Mouse (Mus musculus) midbrain, embryonic 13.5 days (tissue): ENCODE measurements around the gene Mafb. TPM values are rescaled to one million over a fixed set of nuclear protein-coding genes. Genes with fewer than 3 reads are reported as not detected.

Source experiments
- ATAC-seq: fragments of 200-750 bp; cut with Nextera tagmentation; 2 replicates; pipeline ENCODE4 v1.8.0; 2017; ENCODE audit warnings: mild to moderate bottlenecking, moderate TSS enrichment, moderate library complexity
- H3K27ac ChIP-seq: fragments of 300-500 bp; sonication (generic); 2 replicates; pipeline ENCODE4 v1.5.1; 2015; ENCODE audit warnings: inconsistent platforms, mild to moderate bottlenecking, moderate library complexity
- H3K27me3 ChIP-seq: fragments of 300-500 bp; sonication (generic); 2 replicates; pipeline ENCODE4 v1.6.1; 2015; ENCODE audit warnings: mild to moderate bottlenecking, inconsistent platforms
- H3K36me3 ChIP-seq: fragments of 300-500 bp; sonication (generic); 2 replicates; pipeline ENCODE4 v1.6.1; 2015; ENCODE audit warnings: mild to moderate bottlenecking, inconsistent platforms
- H3K4me1 ChIP-seq: fragments of 300-500 bp; sonication (generic); replicated peaks from 2 replicates; pipeline ENCODE4 v1.6.1; 2015; ENCODE audit warnings: inconsistent platforms
- H3K4me2 ChIP-seq: fragments of 300-500 bp; sonication (generic); replicated peaks from 2 replicates; pipeline ENCODE4 v1.6.1; 2015; ENCODE audit warnings: moderate library complexity, mild to moderate bottlenecking, inconsistent platforms
- H3K4me3 ChIP-seq: fragments of 300-500 bp; sonication (generic); replicated peaks from 2 replicates; pipeline ENCODE4 v1.5.1; 2015; ENCODE audit warnings: mild to moderate bottlenecking, inconsistent platforms
- H3K9ac ChIP-seq: fragments of 300-500 bp; sonication (generic); replicated peaks from 2 replicates; pipeline ENCODE4 v1.6.1; 2015; ENCODE audit warnings: mild to moderate bottlenecking, inconsistent platforms
- H3K9me3 ChIP-seq: fragments of 300-500 bp; sonication (generic); 2 replicates; pipeline ENCODE4 v1.6.1; 2016; ENCODE audit warnings: mild to moderate bottlenecking, inconsistent platforms
- WGBS: fragments of 180-500 bp; shearing (Covaris S2); methylation state at CpG from one replicate; pipeline ENCODE4 v1.1.7; 2015; 5-methylcytosine and 5-hydroxymethylcytosine counted together
- polyA plus RNA-seq: library from polyadenylated mRNA; unstranded; fragments of >200 nt; fragmentation: Nextera tagmentation; extraction: Ambion mirVana; gene quantifications from 2 replicates; pipeline ENCODE4 v1.2.1, GENCODE M21; 2015

Gene Mafb
- polyA plus RNA-seq, 1 experiment from 2014 or later: 5.9 TPM

DNA sequence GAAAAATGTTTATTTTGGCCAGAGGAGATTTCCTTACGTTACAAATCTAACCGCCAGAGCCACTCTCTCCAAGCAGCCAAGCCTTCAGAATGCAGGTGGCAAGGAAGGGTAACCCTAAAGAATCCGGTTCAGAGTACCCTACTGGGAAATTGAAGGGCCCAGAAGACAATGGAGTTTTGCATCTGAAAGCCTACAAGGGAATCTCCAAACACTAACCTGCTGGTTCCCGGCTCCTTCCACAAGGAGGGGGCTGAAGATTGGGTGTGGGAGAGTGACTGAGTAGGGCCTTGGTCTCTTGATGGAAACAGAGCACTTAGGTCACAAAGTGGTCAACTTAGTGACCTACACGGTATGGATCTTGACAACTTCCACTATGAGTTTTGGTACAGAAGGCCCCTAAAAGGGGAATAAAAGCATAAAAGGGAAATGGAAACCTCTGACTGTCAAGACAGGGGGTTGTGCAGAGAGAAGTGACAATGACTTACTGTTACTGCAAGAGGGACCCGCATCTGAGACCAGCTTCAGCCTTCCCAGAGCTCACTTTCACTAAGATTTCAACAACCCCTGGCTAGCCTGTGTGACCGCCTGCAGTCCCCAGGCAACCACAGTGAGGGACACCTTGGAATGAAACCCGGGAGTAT is 6.5 kb downstream of the Mafb start:
- 5% methylated on average over 8 of the region's 8 CpGs for WGBS
- Histone ChIP-seq H3K9me3 (no peaks in the 10 kb centered on the region), H3K4me2 (no peak overlapping the region), H3K4me3 (no peak overlapping the region), H3K27ac (no peak overlapping the region), H3K4me1 (peaks cover 56% of the 10 kb centered on the region), H3K36me3 (no peaks in the 10 kb centered on the region), H3K27me3 (peaks cover 69% of the 10 kb centered on the region), H3K9ac (no peak overlapping the region)
- ATAC-seq: no peak

DNA sequence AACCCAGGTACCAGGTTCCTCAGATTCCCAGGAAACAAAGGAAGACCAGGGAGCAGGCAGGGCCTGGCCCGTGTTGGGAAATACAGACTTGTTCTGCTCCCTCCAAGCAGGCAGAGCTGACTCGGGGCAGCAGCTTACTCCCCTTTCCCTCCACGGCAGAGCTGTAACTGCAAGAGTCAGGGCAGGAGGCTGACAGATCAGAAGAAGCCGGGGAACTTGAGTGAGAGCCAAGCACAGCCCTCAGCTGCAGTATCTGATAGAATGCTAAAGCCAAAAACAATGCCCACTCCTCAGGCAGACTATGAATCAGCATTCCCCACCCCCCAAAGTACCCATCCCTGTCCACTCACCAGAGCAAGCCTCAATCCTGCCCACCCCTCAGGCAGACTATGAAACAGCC is 8.0 kb downstream of the Mafb start:
- Histone ChIP-seq H3K4me2 (no peak overlapping the region), H3K4me1 (peaks cover 41% of the 10 kb centered on the region), H3K36me3 (no peaks in the 10 kb centered on the region), H3K27me3 (peaks cover 62% of the 10 kb centered on the region), H3K27ac (no peak overlapping the region), H3K9ac (no peak overlapping the region), H3K4me3 (no peak overlapping the region), H3K9me3 (no peaks in the 10 kb centered on the region)
- ATAC-seq: peak; percentile 51; the same call in 1 of the 2 replicates
- 0% methylated on average over 4 of the region's 4 CpGs for WGBS

DNA sequence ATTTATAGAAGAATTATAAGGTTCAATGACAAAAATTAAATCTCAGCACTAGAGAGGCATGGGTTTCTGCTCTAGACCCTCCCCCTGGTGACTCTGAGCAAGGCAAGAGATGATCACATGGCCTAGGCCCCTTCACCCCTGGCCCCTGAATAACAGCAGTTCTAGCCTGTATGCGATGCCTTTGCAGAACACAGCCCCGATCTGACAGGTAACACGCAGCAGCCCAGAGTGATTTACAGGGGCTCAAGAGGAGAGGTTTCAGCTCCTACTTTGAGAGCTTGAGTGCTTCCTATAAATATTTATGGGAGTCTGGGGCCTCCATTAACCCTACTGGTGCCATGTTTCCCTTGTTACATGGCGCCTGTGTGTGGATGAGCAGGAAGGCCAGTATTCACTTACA is 9.4 kb downstream of the Mafb start:
- 38% methylated on average over 4 of the region's 4 CpGs for WGBS
- H3K36me3 ChIP-seq: no peaks in the 10 kb centered on the region
- H3K27me3 ChIP-seq: peaks cover 49% of the 10 kb centered on the region
- no peaks in the 10 kb centered on the region for H3K9me3 ChIP-seq
- peak; percentile 61 for ATAC-seq
- H3K9ac ChIP-seq: no peak overlapping the region
- no peak overlapping the region for H3K4me3 ChIP-seq
- H3K4me2 ChIP-seq: no peak overlapping the region
- no peak overlapping the region for H3K27ac ChIP-seq
- peaks cover 40% of the 10 kb centered on the region for H3K4me1 ChIP-seq

DNA sequence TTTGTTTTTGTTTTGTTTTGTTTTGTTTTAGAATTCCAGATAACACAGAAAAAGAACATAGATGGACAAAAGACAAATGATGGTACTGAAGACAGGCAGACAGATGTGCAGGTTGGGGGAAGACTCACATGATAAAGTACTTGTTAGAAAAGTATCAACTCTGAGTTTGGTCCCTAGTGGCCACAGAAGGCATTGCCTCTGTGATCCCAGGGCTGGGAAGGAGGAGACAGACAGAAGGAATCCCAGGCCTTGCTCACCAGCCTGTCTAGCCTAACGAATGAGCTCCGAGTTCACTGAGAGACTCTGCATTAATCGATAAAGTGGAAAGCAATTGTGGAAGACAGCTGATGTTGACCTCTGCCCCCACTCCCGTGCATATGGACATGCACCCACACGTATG is 10.7 kb downstream of the Mafb start:
- ATAC-seq: no peak
- no peak overlapping the region for H3K27ac ChIP-seq
- no peaks in the 10 kb centered on the region for H3K36me3 ChIP-seq
- H3K4me3 ChIP-seq: no peak overlapping the region
- H3K9ac ChIP-seq: no peak overlapping the region
- 53% methylated on average over 5 of the region's 5 CpGs for WGBS
- no peaks in the 10 kb centered on the region for H3K9me3 ChIP-seq
- H3K4me2 ChIP-seq: no peak overlapping the region
- peaks cover 37% of the 10 kb centered on the region for H3K4me1 ChIP-seq
- peaks cover 36% of the 10 kb centered on the region for H3K27me3 ChIP-seq

DNA sequence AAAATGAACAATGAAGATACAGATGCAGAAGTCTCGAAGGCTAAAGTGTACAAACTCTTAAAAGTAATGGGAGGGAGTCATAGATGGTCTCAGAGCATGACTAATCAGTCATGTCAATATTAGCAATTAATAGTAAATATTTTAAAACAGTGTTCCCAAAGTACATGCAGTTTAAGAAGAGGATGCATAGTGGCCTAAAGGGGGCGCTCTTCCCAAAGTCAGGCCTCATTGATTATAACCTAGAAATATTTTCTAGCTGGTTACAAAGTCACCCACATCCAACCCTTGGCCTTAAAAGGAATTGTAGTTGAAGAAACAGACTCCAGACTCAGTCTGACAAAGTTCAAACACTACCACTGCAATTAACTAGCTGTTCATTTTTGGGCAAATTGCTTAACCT is 12.5 kb downstream of the Mafb start:
- no peak for ATAC-seq
- 59% methylated on average over 2 of the region's 2 CpGs for WGBS
- Histone ChIP-seq H3K4me3 (no peak overlapping the region), H3K9me3 (no peaks in the 10 kb centered on the region), H3K27me3 (peaks cover 18% of the 10 kb centered on the region), H3K4me1 (peaks cover 20% of the 10 kb centered on the region), H3K36me3 (no peaks in the 10 kb centered on the region), H3K4me2 (no peak overlapping the region), H3K27ac (no peak overlapping the region), H3K9ac (no peak overlapping the region)

DNA sequence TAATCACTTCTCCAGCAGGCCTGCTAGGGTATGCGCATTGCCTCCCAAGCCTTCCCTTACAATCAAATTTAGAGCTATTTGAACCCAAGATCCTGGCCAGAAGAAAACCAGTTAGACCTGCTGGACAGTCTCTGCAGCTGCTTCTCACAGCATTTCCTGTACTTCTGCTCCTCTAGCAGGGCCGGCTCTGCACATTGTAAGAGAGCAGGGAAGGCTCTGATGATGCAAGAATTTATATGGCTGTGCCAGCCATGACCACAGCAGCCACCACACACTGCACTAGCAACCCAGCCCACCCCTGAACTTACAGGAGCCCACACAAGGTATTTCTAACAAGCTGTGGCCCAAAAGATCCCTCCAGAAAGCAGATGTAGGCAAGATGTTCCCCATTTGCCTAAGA is 13.3 kb downstream of the Mafb start:
- Histone ChIP-seq H3K4me1 (peaks cover 13% of the 10 kb centered on the region), H3K27me3 (peaks cover 10% of the 10 kb centered on the region), H3K4me3 (no peak overlapping the region), H3K4me2 (no peak overlapping the region), H3K9ac (no peak overlapping the region), H3K36me3 (no peaks in the 10 kb centered on the region), H3K27ac (no peak overlapping the region), H3K9me3 (no peaks in the 10 kb centered on the region)
- no peak for ATAC-seq
- 82% methylated on average over 2 of the region's 2 CpGs for WGBS

DNA sequence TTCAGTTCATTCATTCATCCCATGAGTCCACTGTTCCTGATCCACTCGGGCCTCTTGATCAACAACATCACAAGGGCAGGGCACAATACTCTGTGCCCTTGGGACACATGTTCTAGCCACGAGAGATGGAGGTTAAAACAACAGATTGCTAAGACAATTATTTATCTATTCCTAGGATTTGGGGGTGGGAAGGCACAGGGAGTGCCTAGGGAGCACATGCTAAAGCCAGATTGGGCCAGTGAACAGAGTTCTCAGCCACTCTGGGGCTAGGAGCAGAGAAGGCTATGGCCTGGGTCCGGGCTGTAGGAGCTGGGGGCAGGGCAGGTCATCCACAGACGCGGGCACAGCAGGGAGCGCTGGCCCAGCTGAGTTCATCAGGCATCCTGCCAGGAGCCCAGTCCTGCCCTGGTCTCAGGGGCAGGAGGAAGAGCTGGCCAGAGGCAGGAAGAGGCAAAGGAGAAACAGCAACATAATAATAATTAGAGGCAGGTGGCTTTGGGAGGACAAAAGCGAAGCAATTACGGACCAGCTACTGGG is 15.8 kb downstream of the Mafb start:
- H3K4me1 ChIP-seq: peaks cover 3% of the 10 kb centered on the region; the same call in 1 of the 2 replicates
- no peak overlapping the region for H3K4me3 ChIP-seq
- no peaks in the 10 kb centered on the region for H3K36me3 ChIP-seq
- no peak overlapping the region for H3K27ac ChIP-seq
- no peak for ATAC-seq
- WGBS: 27% methylated on average over 8 of the region's 8 CpGs
- no peak overlapping the region for H3K4me2 ChIP-seq
- no peaks in the 10 kb centered on the region for H3K27me3 ChIP-seq
- H3K9ac ChIP-seq: no peak overlapping the region
- H3K9me3 ChIP-seq: no peaks in the 10 kb centered on the region

DNA sequence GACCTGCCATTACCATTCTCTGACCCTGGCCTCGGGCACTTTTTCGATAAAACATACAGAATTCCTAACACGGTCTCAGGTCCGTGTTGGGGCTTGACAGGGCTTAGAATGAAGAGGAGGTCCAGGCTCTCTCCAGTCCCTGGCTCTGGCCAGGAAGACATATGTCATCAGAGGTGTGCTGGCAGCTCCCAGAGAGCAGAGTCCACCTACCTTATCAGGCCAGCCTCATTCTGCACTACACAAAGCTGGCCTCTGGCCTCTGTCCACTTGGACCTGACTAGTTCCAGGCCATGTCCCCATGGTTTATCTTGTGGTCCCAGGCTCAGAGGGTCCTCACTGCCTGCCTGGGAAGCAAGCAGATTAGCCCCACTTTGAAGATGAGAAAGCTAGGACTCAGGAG is 17.3 kb downstream of the Mafb start:
- Histone ChIP-seq H3K4me1 (peaks cover 3% of the 10 kb centered on the region; the same call in 1 of the 2 replicates), H3K4me3 (no peak overlapping the region), H3K4me2 (no peak overlapping the region), H3K36me3 (no peaks in the 10 kb centered on the region), H3K9ac (no peak overlapping the region), H3K9me3 (no peaks in the 10 kb centered on the region), H3K27ac (no peak overlapping the region), H3K27me3 (no peaks in the 10 kb centered on the region)
- WGBS: 88% methylated on average over 4 of the region's 4 CpGs
- no peak for ATAC-seq

DNA sequence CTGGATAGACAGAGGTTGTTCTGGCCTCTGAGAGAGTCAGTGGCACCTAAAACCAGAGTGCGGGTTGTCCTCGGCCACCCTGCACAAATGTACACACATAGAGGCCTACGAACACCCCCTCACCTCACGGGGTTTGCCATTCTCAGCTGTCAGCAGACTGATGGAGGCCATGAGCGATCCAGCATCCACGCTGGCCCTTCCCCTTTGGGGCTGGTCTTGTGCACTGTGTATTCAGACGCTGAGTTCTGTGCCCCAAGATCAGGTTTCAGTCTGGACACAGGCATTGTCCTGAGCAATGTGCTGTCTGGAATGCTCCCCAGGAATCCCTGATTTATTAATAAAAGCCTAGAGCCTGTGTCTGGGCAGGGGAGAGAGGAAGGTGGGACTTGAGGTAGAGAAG is 18.1 kb downstream of the Mafb start:
- H3K4me3 ChIP-seq: no peak overlapping the region
- peaks cover 3% of the 10 kb centered on the region; the same call in 1 of the 2 replicates for H3K4me1 ChIP-seq
- H3K4me2 ChIP-seq: no peak overlapping the region
- no peak overlapping the region for H3K27ac ChIP-seq
- no peaks in the 10 kb centered on the region for H3K36me3 ChIP-seq
- H3K27me3 ChIP-seq: no peaks in the 10 kb centered on the region
- no peak for ATAC-seq
- no peaks in the 10 kb centered on the region for H3K9me3 ChIP-seq
- 40% methylated on average over 7 of the region's 7 CpGs for WGBS
- H3K9ac ChIP-seq: no peak overlapping the region

DNA sequence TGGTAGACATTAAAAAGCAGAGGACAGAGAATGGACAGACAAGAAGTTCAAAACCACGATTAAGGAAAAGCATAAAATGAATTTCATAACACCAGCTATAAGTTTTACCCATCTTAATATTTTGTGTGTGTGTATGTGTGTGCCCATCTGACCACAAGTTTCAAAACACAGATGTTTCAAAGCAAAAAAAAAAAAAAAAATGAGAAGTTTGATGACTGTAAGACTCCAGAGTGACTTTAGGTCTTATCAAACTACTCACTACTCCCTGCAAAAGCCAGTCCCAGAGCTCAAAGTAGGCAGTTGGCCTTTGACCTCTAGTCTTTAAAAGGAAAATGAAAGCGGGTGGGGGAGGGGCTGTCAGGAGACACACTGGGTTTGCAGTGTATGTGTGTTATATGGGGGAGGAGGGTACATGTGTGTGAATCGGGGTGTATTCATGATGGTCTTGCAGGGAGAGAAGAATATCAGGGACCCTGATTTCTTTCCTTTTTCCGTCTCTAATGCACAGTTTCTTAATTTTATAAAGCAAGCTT is 18.7 kb downstream of the Mafb start:
- H3K9me3 ChIP-seq: no peaks in the 10 kb centered on the region
- no peak overlapping the region for H3K4me3 ChIP-seq
- H3K36me3 ChIP-seq: no peaks in the 10 kb centered on the region
- H3K4me1 ChIP-seq: peaks cover 3% of the 10 kb centered on the region; the same call in 1 of the 2 replicates
- no peak overlapping the region for H3K27ac ChIP-seq
- WGBS: 66% methylated on average over 4 of the region's 4 CpGs
- H3K9ac ChIP-seq: no peak overlapping the region
- ATAC-seq: no peak
- H3K4me2 ChIP-seq: no peak overlapping the region
- H3K27me3 ChIP-seq: no peaks in the 10 kb centered on the region

DNA sequence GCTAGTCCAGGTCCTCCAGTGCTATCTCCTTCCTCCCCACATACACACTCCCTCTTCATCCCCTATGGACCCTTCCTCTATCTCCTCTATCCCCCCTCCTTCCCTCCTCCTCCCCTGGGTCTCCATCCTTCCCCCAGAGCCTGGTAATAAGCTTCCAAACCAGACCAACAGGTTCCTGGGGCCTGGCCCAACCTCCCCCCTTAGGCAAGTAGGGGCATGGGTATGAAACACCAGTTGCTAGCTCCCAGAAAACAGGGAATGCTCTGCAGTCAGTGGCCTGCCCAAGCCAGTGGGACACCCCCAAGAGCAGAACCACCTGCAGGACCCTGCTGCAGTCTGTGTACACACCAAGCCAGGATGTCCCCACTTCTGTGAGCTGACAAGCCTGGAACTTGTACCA is 21.2 kb downstream of the Mafb start:
- H3K9me3 ChIP-seq: no peaks in the 10 kb centered on the region
- H3K4me1 ChIP-seq: no peaks in the 10 kb centered on the region
- H3K4me3 ChIP-seq: no peak overlapping the region
- H3K27ac ChIP-seq: no peak overlapping the region
- H3K27me3 ChIP-seq: no peaks in the 10 kb centered on the region
- no peak overlapping the region for H3K4me2 ChIP-seq
- no peak overlapping the region for H3K9ac ChIP-seq
- no peaks in the 10 kb centered on the region for H3K36me3 ChIP-seq
- no peak for ATAC-seq

DNA sequence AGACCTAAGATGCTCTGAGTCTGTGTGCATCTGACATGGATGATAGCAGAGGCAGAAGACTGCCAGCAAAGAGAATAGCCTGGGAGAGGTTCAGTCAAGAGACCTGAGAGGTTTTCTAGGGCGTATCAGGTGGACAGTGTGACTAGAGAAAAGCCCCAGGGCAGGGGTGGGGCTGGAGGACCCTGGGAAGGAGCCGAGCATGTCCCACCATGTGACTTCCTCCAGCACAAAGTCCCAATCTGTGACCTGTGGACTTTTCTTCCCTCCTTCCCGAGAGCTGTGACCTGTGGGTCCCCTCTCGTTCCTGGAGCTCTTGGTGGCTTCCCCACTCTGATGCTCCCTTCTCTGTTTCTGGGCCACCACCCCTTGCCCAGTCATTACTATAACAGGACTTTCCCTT is 26.7 kb downstream of the Mafb start:
- no peaks in the 10 kb centered on the region for H3K9me3 ChIP-seq
- no peaks in the 10 kb centered on the region for H3K36me3 ChIP-seq
- no peak overlapping the region for H3K4me2 ChIP-seq
- H3K9ac ChIP-seq: no peak overlapping the region
- no peaks in the 10 kb centered on the region for H3K4me1 ChIP-seq
- no peak overlapping the region for H3K27ac ChIP-seq
- H3K27me3 ChIP-seq: no peaks in the 10 kb centered on the region
- no peak for ATAC-seq
- H3K4me3 ChIP-seq: no peak overlapping the region
- 74% methylated on average over 4 of the region's 4 CpGs for WGBS

DNA sequence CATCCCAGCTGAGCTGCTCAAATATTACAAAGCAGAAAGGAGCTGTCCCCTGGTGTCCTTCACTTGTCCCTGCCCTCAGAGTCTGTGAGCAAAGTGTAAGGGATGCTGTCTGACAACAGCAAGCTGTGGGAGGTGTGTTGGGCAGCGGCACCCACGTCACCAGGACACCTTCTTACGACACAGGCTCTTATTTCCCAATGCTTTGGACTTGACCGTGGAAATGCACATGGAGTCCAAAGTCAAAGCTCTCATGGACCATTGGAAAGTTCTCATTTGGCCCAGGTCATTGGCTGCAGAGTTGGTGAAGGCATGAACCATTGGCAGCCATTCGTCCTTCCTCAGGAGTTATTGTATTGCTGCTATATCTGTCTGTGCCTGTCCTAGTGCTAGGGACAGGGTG is 27.3 kb downstream of the Mafb start:
- H3K9me3 ChIP-seq: no peaks in the 10 kb centered on the region
- 94% methylated on average over 5 of the region's 5 CpGs for WGBS
- H3K27ac ChIP-seq: no peak overlapping the region
- no peak overlapping the region for H3K4me3 ChIP-seq
- no peak for ATAC-seq
- H3K4me2 ChIP-seq: no peak overlapping the region
- H3K4me1 ChIP-seq: no peaks in the 10 kb centered on the region
- no peak overlapping the region for H3K9ac ChIP-seq
- no peaks in the 10 kb centered on the region for H3K27me3 ChIP-seq
- H3K36me3 ChIP-seq: no peaks in the 10 kb centered on the region
